Mouse (Mus musculus) thymus, adult 2 months (tissue): ENCODE results near the gene Igdcc4. TPM values are rescaled to one million over a fixed set of nuclear protein-coding genes. Genes with fewer than 3 reads are reported as not detected.

Source experiments
- DNase-seq: peaks from one replicate; pipeline ENCODE4 v3.0.0; 2021
- H3K27ac ChIP-seq: fragments of 200-500 bp; 2 replicates; pipeline ENCODE4 v1.5.1; 2012; ENCODE audit warnings: low read length, control low read depth; ENCODE audit not compliant: control insufficient read depth, insufficient read depth
- H3K27me3 ChIP-seq: fragments of 200-500 bp; 2 replicates; pipeline ENCODE4 v1.6.1; 2012; ENCODE audit warnings: mild to moderate bottlenecking, low read length, moderate library complexity, mixed read lengths; ENCODE audit not compliant: control insufficient read depth, insufficient read depth
- H3K36me3 ChIP-seq: fragments of 200-500 bp; 2 replicates; pipeline ENCODE4 v1.6.1; 2012; ENCODE audit warnings: mild to moderate bottlenecking, low read length, moderate library complexity; ENCODE audit not compliant: control insufficient read depth, insufficient read depth
- H3K4me1 ChIP-seq: fragments of 200-500 bp; replicated peaks from 2 replicates; pipeline ENCODE4 v1.6.1; 2012; ENCODE audit warnings: low read length; ENCODE audit not compliant: control insufficient read depth, insufficient read depth
- H3K4me3 ChIP-seq: fragments of 200-500 bp; 2 replicates; pipeline ENCODE4 v1.5.1; 2012; ENCODE audit warnings: mild to moderate bottlenecking, low read length, control low read depth, moderate library complexity; ENCODE audit not compliant: control insufficient read depth, insufficient read depth
- CTCF ChIP-seq: fragments of 200-500 bp; IDR thresholded peaks from 2 replicates; pipeline ENCODE4 v1.5.1; 2012; ENCODE audit warnings: mild to moderate bottlenecking, control low read depth, low read length, moderate library complexity, borderline replicate concordance; ENCODE audit not compliant: control insufficient read depth, poor library complexity, insufficient read depth; ENCODE audit errors: extremely low read depth
- POLR2A ChIP-seq: fragments of 200-500 bp; IDR thresholded peaks from 2 replicates; pipeline ENCODE4 v1.6.1; 2012; ENCODE audit warnings: mild to moderate bottlenecking, low read length, control low read depth, moderate library complexity; ENCODE audit not compliant: control insufficient read depth, poor library complexity, insufficient read depth; ENCODE audit errors: extremely low read depth
- WGBS: fragments of 180-500 bp; shearing (Covaris S2); methylation state at CpG from one replicate; pipeline ENCODE4 v1.1.7; 2018; 5-methylcytosine and 5-hydroxymethylcytosine counted together
- polyA plus RNA-seq: library from polyadenylated mRNA; depleted of rRNA; stranded (reverse); fragments of >200 nt; gene quantifications from 2 replicates; pipeline ENCODE4 v1.2.3, GENCODE M21; 2012

Gene Igdcc4
- polyA plus RNA-seq, 1 experiment: 11.7 TPM

- Histone ChIP-seq H3K4me1 (peaks cover 5% of the 10 kb centered on the region), H3K27ac (no peak overlapping the region), H3K27me3 (no peaks in the 10 kb centered on the region; the same call in 1 of the 2 replicates), H3K4me3 (no peak overlapping the region), H3K36me3 (no peaks in the 10 kb centered on the region)
- TF ChIP-seq CTCF (peak; percentile 43; the same call in 1 of the 2 replicates), POLR2A (no peak)
- DNase-seq: peak; percentile 68
- WGBS: 21% methylated on average over 25 of the region's 25 CpGs
Measured at GRCm38 (mm10) chr9:65128123-65128815, 27.0 kb downstream of the Igdcc4 start.

DNA sequence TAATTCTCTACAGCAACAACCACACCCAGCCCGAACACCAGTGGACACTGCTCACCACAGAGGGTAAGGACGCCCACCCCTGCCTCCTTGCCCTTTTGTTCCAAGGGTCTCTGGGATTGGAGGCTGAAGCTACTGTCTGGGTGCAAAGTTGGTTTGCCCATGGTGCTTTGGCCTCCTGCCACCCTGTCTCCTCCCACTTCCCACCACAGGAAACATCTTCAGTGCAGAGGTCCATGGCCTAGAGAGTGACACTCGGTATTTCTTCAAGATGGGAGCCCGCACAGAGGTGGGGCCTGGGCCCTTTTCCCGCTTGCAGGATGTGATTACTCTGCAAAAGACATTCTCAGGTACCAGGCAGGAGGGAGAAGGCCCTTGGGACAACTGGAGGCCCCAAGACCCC lies 30.4 kb downstream of the Igdcc4 start:
- no peak for TF ChIP-seq CTCF
- TF ChIP-seq POLR2A: no peak
- WGBS: 24% methylated on average over 5 of the region's 5 CpGs

DNA sequence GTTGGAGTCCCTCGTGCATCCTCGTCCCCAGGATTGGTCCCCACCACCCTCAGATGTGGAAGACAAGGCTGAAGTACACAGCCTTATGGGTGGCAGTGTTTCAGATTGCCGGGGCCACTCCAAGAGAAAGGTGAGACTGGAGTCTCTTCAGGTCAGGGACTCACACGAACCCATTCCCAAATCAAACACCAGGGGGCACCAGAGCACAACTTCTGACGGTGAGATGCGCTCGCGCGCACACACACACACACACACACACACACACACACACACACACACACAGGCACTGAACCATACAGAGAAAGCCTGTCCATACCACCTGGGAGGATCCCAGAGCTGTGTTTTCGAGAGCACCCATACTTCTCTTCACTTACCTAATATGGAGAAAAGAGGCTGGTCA lies 32.5 kb downstream of the Igdcc4 start:
- no peak overlapping the region for H3K27ac ChIP-seq
- peak; percentile 89 for TF ChIP-seq CTCF
- no peak for TF ChIP-seq POLR2A
- WGBS: 7% methylated on average over 10 of the region's 10 CpGs
- H3K4me1 ChIP-seq: no peaks in the 10 kb centered on the region
- H3K36me3 ChIP-seq: no peaks in the 10 kb centered on the region
- peak; percentile 73 for DNase-seq
- H3K4me3 ChIP-seq: no peak overlapping the region
- no peaks in the 10 kb centered on the region; the same call in 1 of the 2 replicates for H3K27me3 ChIP-seq

More for the DNA sequence above, 30.4 kb downstream of the Igdcc4 start:
- Histone ChIP-seq H3K36me3 (no peaks in the 10 kb centered on the region), H3K4me1 (peaks cover 5% of the 10 kb centered on the region), H3K4me3 (no peak overlapping the region), H3K27ac (no peak overlapping the region), H3K27me3 (no peaks in the 10 kb centered on the region)
- no peak for DNase-seq

- 98% methylated on average over 4 of the region's 4 CpGs for WGBS
- TF ChIP-seq CTCF (no peak), POLR2A (no peak)
- H3K27ac ChIP-seq: no peak overlapping the region
- H3K4me3 ChIP-seq: no peak overlapping the region
- H3K4me1 ChIP-seq: no peaks in the 10 kb centered on the region
- no peaks in the 10 kb centered on the region for H3K36me3 ChIP-seq
- no peaks in the 10 kb centered on the region; the same call in 1 of the 2 replicates for H3K27me3 ChIP-seq
- DNase-seq: no peak
Measured at GRCm38 (mm10) chr9:65135126-65135525, 33.8 kb downstream of the Igdcc4 start.

DNA sequence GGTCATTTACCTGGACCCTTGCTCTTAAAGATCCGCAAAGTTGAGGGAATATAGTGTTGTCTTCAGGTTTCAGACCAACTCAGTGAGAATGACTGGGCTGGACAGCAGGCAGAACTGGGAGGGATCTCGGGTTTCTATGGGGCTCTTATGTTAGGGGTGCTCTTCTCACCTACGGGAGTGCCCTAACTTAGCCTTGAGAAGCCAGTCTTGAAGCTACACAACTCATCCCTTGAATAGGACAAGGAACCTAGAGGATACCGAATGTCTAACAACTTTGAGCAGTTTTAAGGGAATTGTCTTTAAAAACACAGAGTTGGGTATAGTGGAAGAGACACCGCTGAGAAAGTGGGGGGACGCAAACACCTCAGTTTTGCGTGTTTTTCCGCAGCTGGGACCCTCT lies 39.2 kb downstream of the Igdcc4 start:
- DNase-seq: no peak
- Histone ChIP-seq H3K4me1 (peaks cover 13% of the 10 kb centered on the region), H3K27ac (no peak overlapping the region), H3K36me3 (no peaks in the 10 kb centered on the region), H3K4me3 (no peak overlapping the region), H3K27me3 (peaks cover 22% of the 10 kb centered on the region)
- TF ChIP-seq CTCF: no peak
- 13% methylated on average over 8 of the region's 8 CpGs for WGBS

DNA sequence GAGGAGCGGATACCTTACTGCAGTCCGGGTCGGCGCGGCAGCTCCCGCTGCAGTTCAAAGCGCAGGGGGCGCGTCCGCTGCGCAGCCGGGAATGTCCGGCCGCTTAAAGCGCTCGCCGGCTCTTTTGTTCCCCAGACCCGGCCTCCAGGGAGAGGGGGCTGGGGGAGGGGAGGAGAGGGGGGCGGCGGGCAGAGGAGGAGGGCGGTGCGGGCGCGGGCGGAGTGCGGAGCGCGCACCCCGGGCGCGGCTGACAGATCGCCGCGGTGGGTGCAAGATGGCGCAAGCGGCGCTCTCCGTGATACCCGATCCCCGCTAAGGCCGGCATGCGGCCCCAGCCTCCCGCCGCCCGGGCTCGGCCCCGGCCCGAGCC lies 39.6 kb downstream of the Igdcc4 start, which contains the start of gene Igdcc3:
Gene Igdcc3 (plus strand): TSS at position 254 of the 370 bp plus-strand sequence.
- Histone ChIP-seq H3K27me3 (peaks cover 22% of the 10 kb centered on the region), H3K27ac (no peak within 1 kb of the TSS), H3K4me3 (peak within 1 kb of the TSS; percentile 40), H3K36me3 (no peaks in the 10 kb centered on the region), H3K4me1 (peaks cover 13% of the 10 kb centered on the region)
- 2% methylated on average over 37 of the region's 48 CpGs for WGBS
- no peak for TF ChIP-seq POLR2A
- no peak for TF ChIP-seq CTCF
- no peak for DNase-seq

DNA sequence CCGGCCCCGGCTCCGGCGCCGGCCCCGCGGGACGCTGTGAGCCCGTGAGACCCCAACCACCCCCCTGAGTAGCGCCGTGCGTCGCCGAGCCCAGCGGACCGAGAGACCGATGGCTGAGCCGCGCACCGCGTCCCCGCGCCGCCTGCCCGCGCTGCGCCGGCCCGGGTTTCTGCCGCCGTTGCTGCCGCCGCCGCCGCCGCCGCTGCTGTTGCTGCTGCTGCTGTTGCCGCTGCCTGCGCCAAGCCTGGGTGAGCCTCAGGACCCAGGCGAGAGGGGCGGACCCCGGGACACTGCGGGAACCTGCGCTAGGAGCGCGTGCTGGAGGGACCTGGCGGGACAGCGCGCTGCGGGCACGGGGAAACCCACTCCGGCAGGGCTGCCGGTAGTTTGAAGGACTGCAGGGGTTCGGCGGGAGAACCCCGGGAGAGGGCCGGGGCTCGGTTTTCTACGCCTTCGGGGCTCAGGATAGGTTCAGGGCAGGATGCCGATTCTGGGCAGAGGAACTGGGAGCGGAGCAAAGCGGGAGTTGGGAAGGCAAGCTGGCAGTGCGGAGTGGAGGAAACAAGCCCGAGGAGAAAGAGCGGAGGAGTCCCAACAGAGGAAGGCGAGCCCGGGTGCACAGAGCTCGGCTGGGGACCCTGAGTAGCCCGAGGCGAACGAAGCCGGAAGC lies 40.2 kb downstream of the Igdcc4 start:
- no peak for TF ChIP-seq CTCF
- no peak for TF ChIP-seq POLR2A
- Histone ChIP-seq H3K27ac (no peak overlapping the region), H3K4me3 (peak overlapping the region; percentile 40), H3K4me1 (peaks cover 13% of the 10 kb centered on the region), H3K27me3 (peaks cover 22% of the 10 kb centered on the region), H3K36me3 (no peaks in the 10 kb centered on the region)
- peak; percentile 24 for DNase-seq
- 1% methylated on average over 68 of the region's 73 CpGs for WGBS
